Mouse (Mus musculus) CH12.LX (cell line): ENCODE results near the gene Prkch. TPM values are rescaled to one million over a fixed set of nuclear protein-coding genes. Genes with fewer than 3 reads are reported as not detected.
A peak's percentile ranks its signal among the peaks of the same experiment; 100 is the strongest.

Source experiments
- DNase-seq: peaks from one replicate; pipeline ENCODE4 v3.0.0-alpha.2; 2013; ENCODE audit errors: extremely low read depth
- H3K27ac ChIP-seq: 2 replicates; pipeline ENCODE4 v1.5.1; 2012; ENCODE audit warnings: low read depth, mild to moderate bottlenecking, control low read depth, moderate library complexity; ENCODE audit not compliant: insufficient read depth
- H3K27me3 ChIP-seq: replicated peaks from 2 replicates; pipeline ENCODE3; 2012; ENCODE audit warnings: inconsistent platforms
- H3K36me3 ChIP-seq, 2 experiments: replicated peaks in 1 of 2; 2 replicates each; pipeline versions ENCODE3 to v1.6.1; 2012; ENCODE audit warnings: inconsistent platforms in 1 of 2, low read length in 1 of 2, mild to moderate bottlenecking in 1 of 2, mixed read lengths in 1 of 2, moderate library complexity in 1 of 2; ENCODE audit not compliant: control insufficient read depth in 1 of 2, insufficient read depth in 1 of 2
- H3K4me1 ChIP-seq, 2 experiments: 2 replicates each; pipeline ENCODE4 v1.6.1; 2012; ENCODE audit warnings: inconsistent platforms in 1 of 2, moderate library complexity in 1 of 2; ENCODE audit not compliant: insufficient read depth in 2 of 2, control insufficient read depth in 1 of 2
- H3K4me2 ChIP-seq: 2 replicates; pipeline ENCODE4 v1.6.1; 2012; ENCODE audit warnings: low read depth, mild to moderate bottlenecking, control low read depth; ENCODE audit not compliant: poor library complexity, insufficient read depth, severe bottlenecking
- H3K4me3 ChIP-seq, 3 experiments: fragments of 150-350 bp in 1 of 3; sonication (generic) in 1 of 3; replicated peaks in 1 of 3; 2 replicates each; pipeline versions ENCODE3 to v1.5.1; 2011 to 2012; ENCODE audit warnings: low read depth in 2 of 3, low read length in 2 of 3, mild to moderate bottlenecking in 2 of 3, moderate library complexity in 2 of 3, control low read depth in 1 of 3, improper control_type of control experiment in 1 of 3, inconsistent platforms in 1 of 3, mixed read lengths in 1 of 3; ENCODE audit not compliant: poor library complexity in 1 of 3
- H3K79me2 ChIP-seq: replicated peaks from 2 replicates; pipeline ENCODE4 v1.6.1; 2012; ENCODE audit warnings: mild to moderate bottlenecking, moderate library complexity; ENCODE audit not compliant: control insufficient read depth, poor library complexity, insufficient read depth, severe bottlenecking; ENCODE audit errors: extremely low read depth
- H3K9ac ChIP-seq: 2 replicates; pipeline ENCODE4 v1.6.1; 2012; ENCODE audit warnings: low read depth, mild to moderate bottlenecking, control low read depth, moderate library complexity; ENCODE audit not compliant: insufficient read depth
- H3K9me3 ChIP-seq: replicated peaks from 2 replicates; pipeline ENCODE3; 2012; ENCODE audit warnings: low read length, inconsistent platforms, mixed read lengths
- CHD1 ChIP-seq: IDR thresholded peaks from 2 replicates; pipeline ENCODE4 v1.6.1; 2012; ENCODE audit warnings: low read depth, low read length, improper control_type of control experiment, inconsistent platforms
- CHD2 ChIP-seq: IDR thresholded peaks from 2 replicates; pipeline ENCODE4 v1.6.1; 2011; ENCODE audit warnings: low read length, improper control_type of control experiment
- ELF1 ChIP-seq: IDR thresholded peaks from 2 replicates; pipeline ENCODE4 v1.6.1; 2014; ENCODE audit warnings: low read depth, mild to moderate bottlenecking, inconsistent platforms, low read length, improper control_type of control experiment
- EP300 ChIP-seq: IDR thresholded peaks from 2 replicates; pipeline ENCODE4 v1.6.1; 2011; ENCODE audit warnings: low read length, improper control_type of control experiment
- ETS1 ChIP-seq: conservative IDR thresholded peaks from 2 replicates; pipeline ENCODE4 v1.6.1; 2012; ENCODE audit warnings: low read depth, mild to moderate bottlenecking, inconsistent platforms, low read length, improper control_type of control experiment, moderate library complexity
- GABPA ChIP-seq: IDR thresholded peaks from 2 replicates; pipeline ENCODE4 v1.6.1; 2012; ENCODE audit warnings: low read depth, low read length, improper control_type of control experiment, inconsistent platforms; ENCODE audit not compliant: insufficient replicate concordance
- IRF4 ChIP-seq: IDR thresholded peaks from 2 replicates; pipeline ENCODE4 v1.6.1; 2014; ENCODE audit warnings: low read depth, mild to moderate bottlenecking, inconsistent platforms, low read length, improper control_type of control experiment
- JUN ChIP-seq: IDR thresholded peaks from 2 replicates; pipeline ENCODE4 v1.6.1; 2011; ENCODE audit warnings: low read depth, mild to moderate bottlenecking, low read length, improper control_type of control experiment, moderate library complexity; ENCODE audit not compliant: insufficient read depth
- JUND ChIP-seq: conservative IDR thresholded peaks from 2 replicates; pipeline ENCODE4 v1.6.1; 2011; ENCODE audit warnings: low read depth, low read length, improper control_type of control experiment
- KAT2A ChIP-seq: IDR thresholded peaks from 2 replicates; pipeline ENCODE4 v1.6.1; 2012; ENCODE audit warnings: low read length, improper control_type of control experiment, inconsistent platforms; ENCODE audit not compliant: insufficient replicate concordance
- MAFK ChIP-seq: IDR thresholded peaks from 2 replicates; pipeline ENCODE4 v1.6.1; 2011; ENCODE audit warnings: low read length, improper control_type of control experiment; ENCODE audit not compliant: insufficient replicate concordance
- MAZ ChIP-seq: IDR thresholded peaks from 2 replicates; pipeline ENCODE4 v1.6.1; 2012; ENCODE audit warnings: low read depth, mild to moderate bottlenecking, inconsistent platforms, low read length, improper control_type of control experiment, moderate library complexity
- MEF2A ChIP-seq: IDR thresholded peaks from 2 replicates; pipeline ENCODE4 v1.6.1; 2014; ENCODE audit warnings: low read depth, mild to moderate bottlenecking, inconsistent platforms, low read length, improper control_type of control experiment, borderline replicate concordance
- MXI1 ChIP-seq: IDR thresholded peaks from 2 replicates; pipeline ENCODE4 v1.6.1; 2011; ENCODE audit warnings: mild to moderate bottlenecking, low read depth, low read length, improper control_type of control experiment
- NELFE ChIP-seq: IDR thresholded peaks from 2 replicates; pipeline ENCODE4 v1.6.1; 2011; ENCODE audit warnings: low read depth, low read length, improper control_type of control experiment
- PAX5 ChIP-seq: IDR thresholded peaks from 2 replicates; pipeline ENCODE4 v1.6.1; 2012; ENCODE audit warnings: low read length, inconsistent platforms, mixed read lengths
- RCOR1 ChIP-seq: conservative IDR thresholded peaks from 2 replicates; pipeline ENCODE4 v1.6.1; 2012; ENCODE audit warnings: low read depth, mild to moderate bottlenecking, inconsistent platforms, low read length, improper control_type of control experiment
- SIN3A ChIP-seq: IDR thresholded peaks from 2 replicates; pipeline ENCODE4 v1.6.1; 2012; ENCODE audit warnings: low read length, improper control_type of control experiment, inconsistent platforms
- TCF12 ChIP-seq: IDR thresholded peaks from 2 replicates; pipeline ENCODE4 v1.6.1; 2014; ENCODE audit warnings: low read depth, mild to moderate bottlenecking, inconsistent platforms, low read length, improper control_type of control experiment
- UBTF ChIP-seq: IDR thresholded peaks from 2 replicates; pipeline ENCODE4 v1.6.1; 2012; ENCODE audit warnings: low read depth, mild to moderate bottlenecking, inconsistent platforms, low read length, improper control_type of control experiment, moderate library complexity
- USF1 ChIP-seq: IDR thresholded peaks from 2 replicates; pipeline ENCODE4 v1.6.1; 2014; ENCODE audit warnings: low read depth, mild to moderate bottlenecking, inconsistent platforms, low read length, improper control_type of control experiment
- USF2 ChIP-seq: conservative IDR thresholded peaks from 2 replicates; pipeline ENCODE4 v1.6.1; 2011; ENCODE audit warnings: low read depth, low read length, improper control_type of control experiment
- ZC3H11A ChIP-seq: IDR thresholded peaks from 2 replicates; pipeline ENCODE4 v1.6.1; 2012; ENCODE audit warnings: low read depth, mild to moderate bottlenecking, inconsistent platforms, low read length, improper control_type of control experiment
- ZKSCAN1 ChIP-seq: IDR thresholded peaks from 2 replicates; pipeline ENCODE4 v1.6.1; 2012; ENCODE audit warnings: low read depth, inconsistent platforms, low read length, improper control_type of control experiment, borderline replicate concordance
- ZMIZ1 ChIP-seq: IDR thresholded peaks from 2 replicates; pipeline ENCODE4 v1.6.1; 2012; ENCODE audit warnings: low read depth, mild to moderate bottlenecking, inconsistent platforms, low read length, improper control_type of control experiment
- dilution Hi-C: fragments of 300-500 bp; cut with MboI; formaldehyde crosslinking; loops from 2 replicates; pipeline ENCODE4 v1.14.3; 2020; ENCODE audit warnings: low sequenced_read_pairs; ENCODE audit not compliant: extremely low pct_unique_long_range_greater_than_20kb, extremely low pct_ligation_motif_present
- in situ Hi-C: fragments of 300-500 bp; cut with MboI; formaldehyde crosslinking; loops from 3 replicates; pipeline ENCODE4 v1.14.3; 2019; ENCODE audit warnings: low sequenced_read_pairs, low pct_ligation_motif_present, low pct_unique_long_range_greater_than_20kb, mixed read lengths
- polyA plus RNA-seq: library from polyadenylated mRNA; unstranded; fragments of >175 nt; gene quantifications from 2 replicates; pipeline ENCODE4 v1.2.1, GENCODE M21; 2012; ENCODE audit warnings: low read depth; ENCODE audit not compliant: insufficient read length
- total RNA-seq, 2 experiments: library from RNA; depleted of rRNA; stranded (reverse); fragments of 300-350 nt in 1 of 2; fragments of >200 nt in 1 of 2; gene quantifications; 2 replicates each; pipeline ENCODE4 v1.2.3; 2012 to 2014

Prkch gene
- total and polyA plus RNA-seq, 3 experiments: 0.76 to 2.3 (median 1.8) TPM

DNA sequence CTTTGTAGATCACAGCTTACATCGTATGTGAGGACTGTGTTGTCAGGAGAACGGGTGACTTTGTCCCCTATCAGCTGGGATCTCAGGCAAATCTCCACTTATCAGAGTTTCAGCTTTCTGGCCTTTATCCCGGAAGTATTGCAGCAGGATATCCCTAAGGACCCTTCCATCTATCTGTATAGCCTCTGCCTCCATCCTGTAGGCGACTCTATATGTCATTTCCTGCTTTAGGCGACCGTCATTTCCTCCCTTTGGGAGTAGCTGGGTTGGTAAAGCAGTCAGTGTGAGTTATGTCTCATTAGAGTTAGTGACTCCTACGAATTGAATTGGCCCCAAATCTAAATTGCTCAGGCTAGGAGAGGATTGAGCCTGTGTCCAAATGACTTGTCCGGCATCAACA is 10.6 kb downstream of the Prkch start:
- Histone ChIP-seq H3K4me2 (no peak overlapping the region), H3K27ac (no peak overlapping the region), H3K4me1 (peaks cover 16 to 32% of the 10 kb centered on the region in 2 experiments; a peak in 3 of 4 replicates), H3K4me3 (no peak overlapping the region), H3K27me3 (no peaks in the 10 kb centered on the region), H3K9ac (no peak overlapping the region), H3K79me2 (no peaks in the 10 kb centered on the region), H3K9me3 (no peaks in the 10 kb centered on the region), H3K36me3 (no peaks in the 10 kb centered on the region)
- TF ChIP-seq GABPA: no peak
- TF ChIP-seq EP300: no peak
- TF ChIP-seq JUND: no peak
- TF ChIP-seq USF1: no peak
- no peak for TF ChIP-seq USF2
- no peak for TF ChIP-seq ZMIZ1
- no peak for TF ChIP-seq MXI1
- TF ChIP-seq ZKSCAN1: no peak
- in situ Hi-C loops: no loop called here
- DNase-seq: no peak
- dilution Hi-C loops: no loop called here

- H3K27me3 ChIP-seq: no peaks in the 10 kb centered on the region
- H3K4me3 ChIP-seq: no peak overlapping the region
- peaks cover 16 to 26% of the 10 kb centered on the region in 2 experiments; a peak in 3 of 4 replicates for H3K4me1 ChIP-seq
- TF ChIP-seq KAT2A (no peak), CHD2 (peak; percentile 56; the same call in 1 of the 2 replicates), ZKSCAN1 (peak; percentile 63; the same call in 1 of the 2 replicates), SIN3A (no peak)
- in situ Hi-C loops: no loop called here
- H3K9me3 ChIP-seq: no peaks in the 10 kb centered on the region
- H3K9ac ChIP-seq: no peak overlapping the region
- dilution Hi-C loops: no loop called here
- H3K4me2 ChIP-seq: no peak overlapping the region
- no peaks in the 10 kb centered on the region for H3K36me3 ChIP-seq
- peak; percentile 62 for DNase-seq
- no peak overlapping the region for H3K27ac ChIP-seq
- no peaks in the 10 kb centered on the region for H3K79me2 ChIP-seq
Measured at GRCm38 (mm10) chr12:73598241-73598640, 13.6 kb downstream of the Prkch start.

GRCm38 (mm10) chr12:73600457-73600856 is 15.9 kb downstream of the Prkch start:
- no peak for DNase-seq
- in situ Hi-C loops (no loop called here), dilution Hi-C loops (no loop called here)
- Histone ChIP-seq H3K4me1 (peaks cover 6 to 32% of the 10 kb centered on the region in 2 experiments; a peak in 3 of 4 replicates), H3K9me3 (no peaks in the 10 kb centered on the region), H3K9ac (no peak overlapping the region), H3K27me3 (no peaks in the 10 kb centered on the region), H3K4me2 (no peak overlapping the region), H3K36me3 (no peaks in the 10 kb centered on the region), H3K27ac (no peak overlapping the region), H3K79me2 (no peaks in the 10 kb centered on the region), H3K4me3 (no peak overlapping the region)
- TF ChIP-seq ELF1: no peak
- no peak for TF ChIP-seq IRF4
- no peak for TF ChIP-seq NELFE
- no peak for TF ChIP-seq PAX5
- no peak for TF ChIP-seq GABPA
- TF ChIP-seq RCOR1: no peak
- no peak for TF ChIP-seq ZKSCAN1
- no peak for TF ChIP-seq EP300
- TF ChIP-seq MAFK: no peak
- TF ChIP-seq USF2: no peak
- TF ChIP-seq JUN: no peak
- TF ChIP-seq MEF2A: no peak
- no peak for TF ChIP-seq TCF12
- TF ChIP-seq CHD1: no peak
- no peak for TF ChIP-seq ZC3H11A
- TF ChIP-seq UBTF: no peak
- no peak for TF ChIP-seq MAZ
- TF ChIP-seq ZMIZ1: no peak
- TF ChIP-seq ETS1: no peak
